Mouse (Mus musculus) megakaryocyte, embryonic 14.5 days (primary cell): Measurements from ENCODE around the gene Rnf150.

Experiments used
- FLI1 ChIP-seq: IDR thresholded peaks from 2 replicates; pipeline ENCODE4 v1.6.1; 2012; ENCODE audit warnings: low read length, inconsistent platforms, mixed read lengths
- GATA1 ChIP-seq: IDR thresholded peaks from 3 replicates; pipeline ENCODE4 v1.6.1; 2012; ENCODE audit warnings: mixed read lengths, low read length, inconsistent platforms, borderline replicate concordance

DNA sequence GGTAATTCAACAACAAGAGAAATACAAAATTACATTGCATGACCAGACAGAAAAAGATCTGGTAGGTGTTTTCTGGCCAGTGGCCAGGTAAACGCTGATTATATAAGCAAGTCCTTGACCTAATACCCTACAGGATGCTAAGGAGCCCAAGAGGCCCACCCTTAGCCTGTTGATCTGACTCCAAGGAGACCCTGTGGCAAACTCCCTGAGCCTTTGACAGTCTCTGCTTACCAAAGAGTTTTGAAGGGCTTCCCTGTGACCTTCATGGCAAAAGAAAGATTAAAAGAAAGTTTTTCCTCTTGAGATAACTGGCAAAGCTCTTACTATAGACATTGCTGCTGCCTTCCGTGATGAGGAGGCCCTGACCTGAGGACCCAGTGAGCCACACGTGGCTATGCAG is 222.4 kb downstream of the Rnf150 start:
- TF ChIP-seq GATA1 (no peak), FLI1 (no peak)
